Mouse (Mus musculus): ENCODE results near the gene Tmem213. TPM values are rescaled to one million over a fixed set of nuclear protein-coding genes. Genes with fewer than 3 reads are reported as not detected.

The Tmem213 gene
- not detected for polyA plus RNA-seq (2015; fragmentation: Illumina TruSeq; extraction: RNeasy Lipid Tissue Mini Kit (QIAGEN cat#74804); ENCODE audit: insufficient read depth, low read depth, low replicate concordance)

DNA sequence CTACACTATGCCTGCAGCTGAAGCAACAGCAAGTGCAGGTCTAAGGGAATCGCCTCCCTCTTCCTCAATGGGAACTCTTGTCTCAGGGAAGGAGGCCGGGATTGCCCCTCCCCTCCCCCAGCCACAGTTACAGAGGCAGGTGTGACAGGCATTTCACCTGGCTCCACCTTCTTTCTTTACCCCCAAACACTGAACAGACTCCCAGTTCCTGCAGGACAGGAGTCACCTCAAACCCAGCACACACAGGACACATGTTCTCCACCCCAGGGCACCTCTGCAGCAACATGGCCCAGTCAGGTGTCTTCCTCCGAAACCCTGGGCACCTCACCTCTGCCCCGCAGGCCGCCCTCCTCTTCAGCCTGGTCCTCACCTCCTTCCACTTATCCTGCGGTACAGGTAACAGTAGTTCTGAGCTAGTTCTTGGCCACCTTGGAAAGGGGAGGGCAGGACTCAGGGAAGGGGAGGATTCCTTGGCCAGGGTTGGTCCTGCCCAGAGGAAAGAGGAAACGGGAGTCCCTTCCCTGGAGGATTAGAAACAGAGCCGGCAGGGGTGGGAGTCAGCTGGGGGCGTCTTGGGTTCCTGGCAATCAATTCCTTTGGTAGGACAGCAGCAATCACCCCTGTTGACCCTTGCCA lies at the start of gene Tmem213:
TSS of gene Tmem213 (plus strand) at position 96 of the 636 bp plus-strand sequence.

DNA sequence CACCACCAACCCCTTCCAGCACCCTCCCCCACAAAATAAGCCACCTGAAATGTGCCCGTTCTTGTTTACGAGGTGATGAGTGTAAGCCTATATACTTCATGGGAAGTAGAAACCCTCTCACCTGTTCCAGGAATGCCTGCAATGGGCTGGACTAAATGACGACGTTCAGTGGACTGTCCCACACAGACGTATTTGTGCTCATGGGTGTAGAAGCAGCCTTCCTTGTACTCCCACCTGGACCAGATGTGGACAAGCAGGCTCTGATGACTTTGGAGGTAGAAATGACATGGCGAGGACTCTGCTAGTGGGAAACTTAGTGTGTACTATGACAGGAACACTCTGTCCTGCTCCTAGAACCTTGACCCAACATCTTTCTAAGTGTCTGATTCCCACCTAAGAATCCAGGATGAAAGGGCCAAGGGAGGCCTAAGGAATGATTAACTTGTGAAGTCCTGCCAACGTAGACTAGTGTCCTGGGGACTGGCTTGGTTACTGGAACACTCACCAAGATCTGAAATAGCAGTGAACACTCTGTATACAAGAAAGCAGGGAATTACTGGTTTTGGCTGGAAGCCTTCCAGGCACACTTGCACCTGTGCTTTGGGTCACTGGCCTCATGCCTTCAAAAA lies 15.3 kb downstream of the Tmem213 start, which contains the start of gene Atp6v0a4:
TSS of gene Atp6v0a4 (minus strand) at position 380 of the 629 bp plus-strand sequence.

Other genes with a start within 250 kb of the Tmem213 start
- gene Trim24, start 238.4 kb upstream of the Tmem213 start, polyA plus RNA-seq (2015; fragmentation: Illumina TruSeq; extraction: RNeasy Lipid Tissue Mini Kit (QIAGEN cat#74804); ENCODE audit: insufficient read depth, low read depth, low replicate concordance) = 8.5 TPM
- gene Svopl, start 62.3 kb upstream of the Tmem213 start, polyA plus RNA-seq (2015; fragmentation: Illumina TruSeq; extraction: RNeasy Lipid Tissue Mini Kit (QIAGEN cat#74804); ENCODE audit: insufficient read depth, low read depth, low replicate concordance) = 0.65 TPM
- gene Atp6v0a4, start 15.3 kb downstream of the Tmem213 start, polyA plus RNA-seq (2015; fragmentation: Illumina TruSeq; extraction: RNeasy Lipid Tissue Mini Kit (QIAGEN cat#74804); ENCODE audit: insufficient read depth, low read depth, low replicate concordance) = 2.2 TPM
- 0.57 TPM for gene D630045J12Rik, start 144.8 kb downstream of the Tmem213 start, polyA plus RNA-seq (2015; fragmentation: Illumina TruSeq; extraction: RNeasy Lipid Tissue Mini Kit (QIAGEN cat#74804); ENCODE audit: insufficient read depth, low read depth, low replicate concordance)
- 1.0 TPM for gene Zc3hav1l, start 190.0 kb downstream of the Tmem213 start, polyA plus RNA-seq (2015; fragmentation: Illumina TruSeq; extraction: RNeasy Lipid Tissue Mini Kit (QIAGEN cat#74804); ENCODE audit: insufficient read depth, low read depth, low replicate concordance)
- 6.6 TPM for gene Zc3hav1, start 245.3 kb downstream of the Tmem213 start, polyA plus RNA-seq (2015; fragmentation: Illumina TruSeq; extraction: RNeasy Lipid Tissue Mini Kit (QIAGEN cat#74804); ENCODE audit: insufficient read depth, low read depth, low replicate concordance)

All from pancreas, adult 10 weeks (tissue).